Mouse (Mus musculus) heart, postnatal 4 days (tissue): Measurements from ENCODE around the gene Aimp1. TPM values are rescaled to one million over a fixed set of nuclear protein-coding genes. Genes with fewer than 3 reads are reported as not detected.

Experiments
- total RNA-seq, 2 experiments: library from RNA; stranded (reverse); gene quantifications; 2 replicates each; pipeline ENCODE4 v1.2.3; 2021

The Aimp1 gene
- total RNA-seq, 2 experiments from 2014 or later = 52.8 to 53.2 TPM

Other genes with a start within 250 kb of the Aimp1 start
- gene Gimd1, start 54.5 kb downstream of the Aimp1 start, total RNA-seq = not detected
- 10 to 100 TPM; 15.8 to 17.0 TPM for gene Tbck, start 226 bp downstream of the Aimp1 start, total RNA-seq